Mouse (Mus musculus) liver, embryonic 13.5 days (tissue): ENCODE measurements around the gene Daxx. TPM values are rescaled to one million over a fixed set of nuclear protein-coding genes. Genes with fewer than 3 reads are reported as not detected.
"Not testable (repeated sequence)": the region's sequence is repeated elsewhere in the genome, so short reads cannot be mapped to it uniquely, and the experiment has no call there.

Source experiments
- ATAC-seq: fragments of 200-750 bp; cut with Nextera tagmentation; 2 replicates; pipeline ENCODE4 v1.8.0; 2017; ENCODE audit warnings: low read depth, mild to moderate bottlenecking, moderate number of reproducible peaks, moderate library complexity
- DNase-seq: peaks from one replicate; pipeline ENCODE4 v3.0.0; 2022
- H3K27ac ChIP-seq: fragments of 300-500 bp; sonication (generic); 2 replicates; pipeline ENCODE4 v1.5.1; 2015; ENCODE audit warnings: moderate library complexity, mild to moderate bottlenecking, inconsistent platforms
- H3K27me3 ChIP-seq: fragments of 300-500 bp; sonication (generic); 2 replicates; pipeline ENCODE4 v1.6.1; 2015; ENCODE audit warnings: mild to moderate bottlenecking, inconsistent platforms
- H3K36me3 ChIP-seq: fragments of 300-500 bp; sonication (generic); 2 replicates; pipeline ENCODE4 v1.6.1; 2015; ENCODE audit warnings: mild to moderate bottlenecking, inconsistent platforms
- H3K4me1 ChIP-seq: fragments of 300-500 bp; sonication (generic); replicated peaks from 2 replicates; pipeline ENCODE4 v1.6.1; 2015; ENCODE audit warnings: inconsistent platforms
- H3K4me2 ChIP-seq: fragments of 300-500 bp; sonication (generic); 2 replicates; pipeline ENCODE4 v1.6.1; 2015; ENCODE audit warnings: inconsistent platforms, mild to moderate bottlenecking, moderate library complexity
- H3K4me3 ChIP-seq: fragments of 300-500 bp; sonication (generic); replicated peaks from 2 replicates; pipeline ENCODE4 v1.5.1; 2015; ENCODE audit warnings: mild to moderate bottlenecking, inconsistent platforms
- H3K9ac ChIP-seq: fragments of 300-500 bp; sonication (generic); 2 replicates; pipeline ENCODE4 v1.6.1; 2015; ENCODE audit warnings: mild to moderate bottlenecking, inconsistent platforms
- H3K9me3 ChIP-seq: fragments of 300-500 bp; sonication (generic); replicated peaks from 2 replicates; pipeline ENCODE4 v1.6.1; 2016; ENCODE audit warnings: inconsistent platforms
- WGBS: fragments of 180-500 bp; shearing (Covaris S2); methylation state at CpG from one replicate; pipeline ENCODE4 v1.1.7; 2015; ENCODE audit not compliant: insufficient replicate concordance; 5-methylcytosine and 5-hydroxymethylcytosine counted together
- polyA plus RNA-seq: library from polyadenylated mRNA; unstranded; fragments of >200 nt; fragmentation: Nextera tagmentation; extraction: Ambion mirVana; gene quantifications from 2 replicates; pipeline ENCODE4 v1.2.1, GENCODE M21; 2015

The Daxx gene
- 25.5 and 27.6 TPM in 2 replicates for polyA plus RNA-seq

DNA sequence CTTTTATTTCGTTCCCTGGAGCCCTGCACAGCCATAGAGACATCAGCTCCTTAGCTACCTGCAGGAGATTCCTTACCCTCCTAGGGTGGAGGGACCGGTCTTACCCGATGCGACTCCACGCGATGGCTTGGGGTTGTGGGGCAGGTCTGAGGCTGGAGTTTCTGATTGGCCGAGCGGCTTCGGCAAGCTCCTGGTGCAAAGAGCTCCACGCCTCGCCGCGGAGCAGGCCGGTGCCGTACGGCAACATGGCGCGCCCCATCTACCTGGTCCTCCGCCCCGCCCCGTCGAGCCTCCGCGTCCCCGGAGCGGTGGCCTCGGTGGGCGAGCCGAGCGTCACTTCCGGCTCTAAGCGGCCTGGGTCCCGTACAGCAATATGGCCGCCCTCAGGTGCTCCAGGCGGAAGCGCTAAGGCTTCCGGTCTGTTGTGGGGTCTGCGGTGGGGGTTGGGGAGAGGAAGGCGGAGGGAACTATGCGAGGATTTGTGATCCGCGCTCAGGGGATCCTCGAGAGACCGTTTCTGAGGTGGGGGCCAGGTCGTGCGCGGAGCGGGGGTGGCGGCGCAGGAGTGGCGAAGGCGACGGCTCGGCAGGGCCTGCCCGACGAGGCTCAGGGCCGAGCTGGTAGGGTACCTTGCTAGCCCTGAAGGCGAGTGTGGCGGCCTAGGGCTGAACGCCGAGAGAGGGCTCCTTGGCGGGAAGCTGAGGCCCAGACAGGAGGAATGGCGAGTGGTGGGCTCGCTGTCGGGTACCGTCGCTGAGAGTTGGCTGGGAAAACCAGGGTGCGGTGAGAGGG is at the start of gene Daxx:
Daxx (plus strand) TSS at position 338 of the 792 bp plus-strand sequence.
- ATAC-seq, result peak; percentile 94
- peaks cover 38% of the 10 kb centered on the region for H3K36me3 ChIP-seq
- peak within 1 kb of the TSS; percentile 93 for H3K27ac ChIP-seq
- peak within 1 kb of the TSS; percentile 99 for H3K4me2 ChIP-seq
- peak within 1 kb of the TSS; percentile 71 for H3K4me3 ChIP-seq
- no peaks in the 10 kb centered on the region for H3K27me3 ChIP-seq
- under 1% methylated on average over 68 of the region's 68 CpGs for WGBS
- H3K9ac ChIP-seq, result peak within 1 kb of the TSS; percentile 87
- peak; percentile 97 for DNase-seq
- no peaks in the 10 kb centered on the region for H3K9me3 ChIP-seq
- peaks cover 72% of the 10 kb centered on the region for H3K4me1 ChIP-seq

GRCm38 (mm10) chr17:33865330-33866030 is 43.7 kb upstream of the Daxx start:
- Histone ChIP-seq H3K36me3 (no peaks in the 10 kb centered on the region), H3K4me2 (peak overlapping the region; percentile 41), H3K4me1 (peaks cover 6% of the 10 kb centered on the region), H3K27me3 (no peaks in the 10 kb centered on the region), H3K9ac (no peak overlapping the region; the same call in 1 of the 2 replicates), H3K9me3 (no peaks in the 10 kb centered on the region), H3K4me3 (no peak overlapping the region), H3K27ac (no peak overlapping the region)
- DNase-seq (peak; percentile 59), ATAC-seq (peak; percentile 53; the same call in 1 of the 2 replicates)
- 18% methylated on average over 9 of the region's 9 CpGs for WGBS

DNA sequence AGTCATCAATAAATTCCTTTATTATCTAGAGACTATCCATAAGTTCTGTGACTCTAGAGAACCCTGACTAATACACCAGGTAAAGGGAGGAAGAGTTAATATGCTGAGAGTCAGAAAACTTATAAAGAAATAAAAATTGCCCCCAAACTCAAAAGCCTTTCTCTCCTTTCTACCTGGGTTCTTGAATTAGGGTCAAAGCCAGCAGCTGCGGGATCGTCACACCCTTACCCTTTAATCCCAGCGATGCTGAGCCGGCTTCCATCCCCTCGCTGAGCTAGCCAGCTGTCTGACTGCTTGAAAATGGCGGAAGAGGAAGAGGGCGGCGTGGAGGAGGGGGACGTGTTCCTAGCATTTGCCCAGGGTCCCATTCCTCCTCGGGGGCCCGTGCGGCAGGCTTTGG is 35.7 kb upstream of the Daxx start, which contains the start of gene Gm7029:
Gm7029 (plus strand) TSS at position 301 of the 400 bp plus-strand sequence.
- not testable (repeated sequence) for H3K9me3 ChIP-seq, H3K27ac ChIP-seq, H3K4me3 ChIP-seq, ATAC-seq, H3K27me3 ChIP-seq, H3K9ac ChIP-seq, H3K4me1 ChIP-seq, H3K4me2 ChIP-seq, DNase-seq
- WGBS, result 94% methylated on average over 6 of the region's 12 CpGs
- H3K36me3 ChIP-seq, result peaks cover 38% of the 10 kb centered on the region

- Histone ChIP-seq H3K4me1 (no peaks in the 10 kb centered on the region), H3K9ac (no peak overlapping the region), H3K27ac (no peak overlapping the region), H3K4me2 (no peak overlapping the region), H3K27me3 (no peaks in the 10 kb centered on the region), H3K9me3 (no peaks in the 10 kb centered on the region), H3K4me3 (no peak overlapping the region), H3K36me3 (peaks cover 46% of the 10 kb centered on the region)
- 87% methylated on average over 11 of the region's 11 CpGs for WGBS
- DNase-seq (no peak), ATAC-seq (no peak)
Observed at GRCm38 (mm10) chr17:33874411-33874810, 34.8 kb upstream of the Daxx start.

DNA sequence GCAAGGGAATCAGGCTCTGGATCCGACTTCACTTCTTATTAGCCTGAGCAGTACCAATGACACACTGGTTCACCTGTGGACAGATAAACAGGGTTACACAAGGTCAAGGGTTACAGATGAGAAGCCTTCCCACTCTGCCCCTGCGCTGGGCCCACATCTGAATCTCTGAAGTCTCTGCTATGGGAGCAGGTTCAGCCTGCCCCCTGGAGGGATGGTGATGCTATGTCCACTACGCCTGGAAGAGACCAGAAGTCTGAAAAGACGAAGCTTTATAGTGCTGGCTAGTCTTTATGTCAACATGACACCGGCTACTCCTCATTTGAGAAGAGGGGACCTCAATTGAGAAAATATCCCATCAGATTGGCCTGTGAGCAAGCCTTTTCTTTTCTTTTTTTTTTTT is 33.4 kb upstream of the Daxx start:
- 84% methylated on average over 5 of the region's 5 CpGs for WGBS
- ATAC-seq, H3K27me3 ChIP-seq, H3K9me3 ChIP-seq, H3K9ac ChIP-seq, H3K27ac ChIP-seq, H3K4me2 ChIP-seq, DNase-seq, H3K4me3 ChIP-seq, H3K4me1 ChIP-seq: not testable (repeated sequence)
- H3K36me3 ChIP-seq, result peaks cover 60% of the 10 kb centered on the region

DNA sequence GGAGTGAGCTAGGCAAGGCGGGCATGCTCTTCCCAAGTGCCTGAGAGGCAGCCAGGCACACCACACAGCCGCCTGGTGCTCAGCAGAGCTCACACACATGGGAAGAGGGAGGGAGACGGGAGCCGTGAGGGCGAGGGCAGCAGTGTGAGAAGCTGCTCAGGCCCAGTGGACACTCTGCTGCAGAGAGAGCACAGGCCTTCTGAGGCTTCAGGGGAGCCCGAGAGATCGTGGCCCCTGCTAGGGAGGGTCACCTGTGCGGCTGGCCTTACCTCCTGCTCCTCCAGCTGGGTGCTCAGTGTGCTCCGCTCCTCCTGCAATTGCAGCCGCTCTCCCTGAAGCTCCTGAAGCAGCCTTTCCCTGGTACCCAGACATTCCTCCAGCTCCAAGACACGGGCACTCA is 24.9 kb upstream of the Daxx start:
- H3K4me3 ChIP-seq, H3K4me2 ChIP-seq, DNase-seq, H3K9ac ChIP-seq, H3K27me3 ChIP-seq, H3K27ac ChIP-seq, H3K9me3 ChIP-seq, ATAC-seq: not testable (repeated sequence)
- WGBS, result 95% methylated on average over 10 of the region's 11 CpGs
- peaks cover 24% of the 10 kb centered on the region for H3K4me1 ChIP-seq
- H3K36me3 ChIP-seq, result peaks cover 80% of the 10 kb centered on the region

GRCm38 (mm10) chr17:33887802-33888201 is 21.4 kb upstream of the Daxx start:
- 32% methylated on average over 2 of the region's 2 CpGs for WGBS
- H3K27ac ChIP-seq, result peak overlapping the region; percentile 43; the same call in 1 of the 2 replicates
- peak overlapping the region; percentile 76 for H3K4me2 ChIP-seq
- not testable (repeated sequence) for H3K9me3 ChIP-seq, H3K27me3 ChIP-seq, ATAC-seq, DNase-seq
- H3K9ac ChIP-seq, result peak overlapping the region; percentile 92; the same call in 1 of the 2 replicates
- H3K36me3 ChIP-seq, result peaks cover 46% of the 10 kb centered on the region
- H3K4me3 ChIP-seq, result peak overlapping the region; percentile 82
- H3K4me1 ChIP-seq, result peaks cover 27% of the 10 kb centered on the region

DNA sequence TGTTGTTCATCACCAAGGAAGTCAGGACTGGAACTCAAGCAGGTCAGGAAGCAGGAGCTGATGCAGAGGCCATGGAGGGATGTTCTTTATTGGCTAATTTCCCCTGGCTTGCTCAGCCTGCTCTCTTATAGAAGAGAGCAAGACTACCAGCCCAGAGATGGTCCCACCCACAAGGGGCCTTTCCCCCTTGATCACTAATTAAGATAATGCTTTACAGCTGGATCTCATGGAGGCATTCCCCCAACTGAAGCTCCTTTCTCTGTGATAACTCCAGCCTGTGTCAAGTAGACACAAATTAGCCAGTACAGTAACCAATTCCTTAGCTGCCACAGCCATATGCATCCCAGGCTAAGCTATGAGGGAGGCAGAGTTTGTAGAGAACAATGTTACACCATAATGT is 21.0 kb upstream of the Daxx start:
- Histone ChIP-seq H3K27ac (peak overlapping the region; percentile 43), H3K4me1 (peaks cover 27% of the 10 kb centered on the region), H3K9ac (peak overlapping the region; percentile 92), H3K4me2 (peak overlapping the region; percentile 76), H3K36me3 (peaks cover 42% of the 10 kb centered on the region), H3K4me3 (peak overlapping the region; percentile 82)
- ATAC-seq, H3K9me3 ChIP-seq, DNase-seq, H3K27me3 ChIP-seq: not testable (repeated sequence)

- not testable (repeated sequence) for DNase-seq, H3K27me3 ChIP-seq, H3K9me3 ChIP-seq
- Histone ChIP-seq H3K27ac (peak overlapping the region; percentile 85), H3K4me2 (peak overlapping the region; percentile 76), H3K9ac (peak overlapping the region; percentile 92), H3K4me1 (peaks cover 27% of the 10 kb centered on the region), H3K4me3 (peak overlapping the region; percentile 82), H3K36me3 (peaks cover 25% of the 10 kb centered on the region)
- peak; percentile 4 for ATAC-seq
- WGBS, result under 1% methylated on average over 44 of the region's 44 CpGs
Observed at GRCm38 (mm10) chr17:33889941-33890532, 19.2 kb upstream of the Daxx start.

DNA sequence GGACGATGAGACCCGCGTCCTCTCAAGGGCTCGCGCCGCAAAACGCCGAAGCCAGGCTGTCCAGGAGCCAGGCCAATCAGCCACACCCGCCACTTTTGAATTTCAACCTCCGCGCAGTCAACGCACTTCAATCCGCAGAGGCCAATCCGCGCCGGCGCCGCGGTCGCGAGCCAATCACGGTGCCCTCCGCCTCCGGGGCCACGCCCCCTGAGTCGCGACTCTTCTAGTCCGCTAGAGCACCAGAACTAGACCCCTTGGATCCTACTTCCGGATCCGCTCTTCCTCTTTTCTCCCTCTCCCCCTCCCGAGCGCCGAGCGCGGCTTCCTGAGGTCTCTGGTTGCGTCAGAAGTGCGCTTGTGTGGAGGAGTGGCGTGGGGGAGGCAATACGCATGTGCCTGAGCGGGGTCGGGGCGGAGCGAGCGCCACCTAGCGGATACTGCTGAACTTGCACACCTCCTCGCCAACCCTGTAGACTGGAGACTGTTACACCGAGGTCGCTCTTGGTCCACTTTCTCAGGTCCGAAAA is 18.6 kb upstream of the Daxx start, which contains the start of gene Kifc1:
Kifc1 (minus strand) TSS at position 129 of the 527 bp plus-strand sequence.
- Histone ChIP-seq H3K9ac (peak within 1 kb of the TSS; percentile 92), H3K36me3 (peaks cover 19% of the 10 kb centered on the region), H3K4me2 (peak within 1 kb of the TSS; percentile 76), H3K9me3 (no peaks in the 10 kb centered on the region), H3K27me3 (no peaks in the 10 kb centered on the region), H3K27ac (peak within 1 kb of the TSS; percentile 85), H3K4me3 (peak within 1 kb of the TSS; percentile 82), H3K4me1 (peaks cover 27% of the 10 kb centered on the region)
- DNase-seq (peak; percentile 99), ATAC-seq (peak; percentile 95)
- WGBS, result 0% methylated on average over 49 of the region's 49 CpGs

- Histone ChIP-seq H3K9ac (no peak overlapping the region), H3K36me3 (peaks cover 12% of the 10 kb centered on the region), H3K27me3 (no peaks in the 10 kb centered on the region), H3K4me3 (no peak overlapping the region), H3K27ac (no peak overlapping the region), H3K4me2 (peak overlapping the region; percentile 23; the same call in 1 of the 2 replicates), H3K4me1 (peaks cover 27% of the 10 kb centered on the region), H3K9me3 (no peaks in the 10 kb centered on the region)
- DNase-seq, result no peak
- ATAC-seq, result no peak
- 57% methylated on average over 2 of the region's 2 CpGs for WGBS
Observed at GRCm38 (mm10) chr17:33891357-33891756, 17.9 kb upstream of the Daxx start.
